In genomic region chr1:131905497-131905896, GRCm38 (mm10) we compare ENCODE assay signal across 13 mouse cellular contexts. TPM values are rescaled to one million over a fixed set of nuclear protein-coding genes. Genes with fewer than 3 reads are reported as not detected.
DNase-seq lines count a peak whose midpoint lies in the region; ATAC-seq and TF ChIP-seq lines count a peak whose summit lies in the region.
"Had no signal": no experiment of that assay in that cellular context is flagged by ENCODE, and none has a peak within 500 bp of the region (broad histone marks: within the 10 kb centered on the region; RNA-seq: fewer than 3 reads in every experiment).

No protein-coding gene starts in this region.

- no peaks in the 10 kb centered on the region for H3K4me1 ChIP-seq in thymus, adult 2 months (replicated peaks; ENCODE audit: control insufficient read depth, insufficient read depth, low read length)
- H3K4me1 ChIP-seq: heart, embryonic 15.5 days; limb, embryonic 13.5 days; neural tube, embryonic 12.5 days; stomach, embryonic 15.5 days had no signal

- no peak overlapping the region for H3K4me3 ChIP-seq in thymus, adult 2 months (ENCODE audit: control insufficient read depth, insufficient read depth, low read length)
- H3K4me3 ChIP-seq: erythroblast, embryonic 14.5 days; heart, embryonic 15.5 days; limb, embryonic 13.5 days; neural tube, embryonic 12.5 days; stomach, embryonic 15.5 days had no signal

- intact Hi-C loops in heart, postnatal 36 days (cut with DNase I) = no loop called here

- no peaks in the 10 kb centered on the region for H3K27me3 ChIP-seq in thymus, adult 2 months (ENCODE audit: control insufficient read depth, insufficient read depth, low read length)
- H3K27me3 ChIP-seq: stomach, embryonic 15.5 days had no signal

- no peak for TF ChIP-seq POLR2A in thymus, adult 2 months (IDR thresholded peaks at IDR 0.05; ENCODE audit: control insufficient read depth, extremely low read depth, insufficient read depth, low read length, poor library complexity)

- no peak overlapping the region for H3K27ac ChIP-seq in thymus, adult 2 months (ENCODE audit: control insufficient read depth, insufficient read depth, low read length)
- H3K27ac ChIP-seq: heart, embryonic 15.5 days; limb, embryonic 13.5 days; neural tube, embryonic 12.5 days; stomach, embryonic 15.5 days had no signal

- peak; percentile 29 for DNase-seq in heart, postnatal 4 days
- no peak for DNase-seq in heart, postnatal 36 days
- DNase-seq in thymus, adult 2 months = peak; percentile 19
- DNase-seq in thymus, adult 18-20 months = no peak
- peak; percentile 59 for DNase-seq in brain, adult 2 months (ENCODE audit: low read depth, low spot score)
- DNase-seq in thymus, postnatal 4 days = peak; percentile 40
- no peak for DNase-seq in right cerebral cortex, postnatal 10 days (ENCODE audit: low spot score in 2 of 2)

- WGBS in thymus, adult 2 months = 9% methylated on average over 1 of the region's 1 CpGs

- ATAC-seq in megakaryocyte-erythroid progenitor cell, adult 5-6 weeks (replicated peaks; ENCODE audit: low FRiP score, low TSS enrichment, poor library complexity, severe bottlenecking) = no peak

- no peak for TF ChIP-seq CTCF in thymus, adult 2 months (IDR thresholded peaks at IDR 0.05; ENCODE audit: borderline replicate concordance, control insufficient read depth, extremely low read depth, insufficient read depth, low read length, poor library complexity)

- H3K36me3 ChIP-seq in thymus, adult 2 months (ENCODE audit: control insufficient read depth, insufficient read depth, low read length) = no peaks in the 10 kb centered on the region
- H3K36me3 ChIP-seq: heart, embryonic 15.5 days; limb, embryonic 13.5 days; neural tube, embryonic 12.5 days; stomach, embryonic 15.5 days had no signal

RNA-seq across cellular contexts. Expression of gene Nucks1, which starts 4.8 kb away (rescaled TPM):
- total RNA-seq in heart, postnatal 4 days (2021) = 100 to 1,000 TPM; 169 to 172 TPM
- 10 to 100 TPM; 52.1 to 58.6 TPM for total RNA-seq in heart, postnatal 36 days (2021)
- polyA plus RNA-seq in thymus, adult 2 months (2012; rRNA removed) = 16.6 and 21.4 TPM in 2 replicates
- total RNA-seq in megakaryocyte-erythroid progenitor cell, adult 5-6 weeks (2014; fragmentation: Nextera tagmentation) = 155 and 223 TPM in 2 replicates
- 308 and 361 TPM in 2 replicates for total RNA-seq in megakaryocyte-erythroid progenitor cell, adult 5-6 weeks (2017)

RNA-seq across cellular contexts. Expression of gene Rab29, which starts 38.5 kb away (rescaled TPM):
- total RNA-seq in heart, postnatal 4 days (2021) = 10 to 100 TPM; 10.6 to 10.8 TPM
- total RNA-seq in heart, postnatal 36 days (2021) = 10 to 100 TPM; 11.7 to 13.9 TPM
- 42.3 and 49.6 TPM in 2 replicates for polyA plus RNA-seq in thymus, adult 2 months (2012; rRNA removed)
- total RNA-seq in megakaryocyte-erythroid progenitor cell, adult 5-6 weeks (2014; fragmentation: Nextera tagmentation) = 7.9 and 18.1 TPM in 2 replicates
- total RNA-seq in megakaryocyte-erythroid progenitor cell, adult 5-6 weeks (2017) = 10.1 and 10.9 TPM in 2 replicates

RNA-seq across cellular contexts. Expression of gene Slc45a3, which starts 57.3 kb away (rescaled TPM):
- total RNA-seq in heart, postnatal 4 days (2021) = 1 to 10 TPM; 2.1 to 2.3 TPM
- 1 to 10 TPM; 4.2 to 4.3 TPM for total RNA-seq in heart, postnatal 36 days (2021)
- polyA plus RNA-seq in thymus, adult 2 months (2012; rRNA removed) = 6.4 and 7.1 TPM in 2 replicates
- 19.5 and 39.2 TPM in 2 replicates for total RNA-seq in megakaryocyte-erythroid progenitor cell, adult 5-6 weeks (2014; fragmentation: Nextera tagmentation)
- total RNA-seq in megakaryocyte-erythroid progenitor cell, adult 5-6 weeks (2017) = 12.0 and 14.8 TPM in 2 replicates

Comparison
In these comparisons a context has a peak if more than half of its experiments do, and no peak if none do; other contexts are left out.
1. DNase-seq: peak in heart, postnatal 4 days (single experiment), thymus, adult 2 months (single experiment), brain, adult 2 months (single experiment) and thymus, postnatal 4 days (single experiment); none in heart, postnatal 36 days (0 of 2), thymus, adult 18-20 months (0 of 2) and right cerebral cortex, postnatal 10 days (0 of 2).